Mouse (Mus musculus) neutrophil, adult 5-6 weeks (primary cell): ENCODE results near the gene Elmo1. TPM values are rescaled to one million over a fixed set of nuclear protein-coding genes. Genes with fewer than 3 reads are reported as not detected.

Source experiments
- ATAC-seq: fragments of 151-379, 151-347 bp; 2 replicates; pipeline ENCODE4 v1.8.0; 2017; ENCODE audit warnings: mild to moderate bottlenecking, moderate TSS enrichment; ENCODE audit not compliant: insufficient number of reproducible peaks, poor library complexity, low FRiP score, severe bottlenecking; ENCODE audit errors: extremely low read depth
- total RNA-seq: library from RNA; stranded (forward); fragments of 200-1000 nt; gene quantifications from 2 replicates; pipeline ENCODE4 v1.2.3, GENCODE M21; 2017

The Elmo1 gene
- total RNA-seq, 1 experiment from 2014 or later = 117 TPM

GRCm38 (mm10) chr13:20116868-20117510, 26.6 kb downstream of the Elmo1 start:
- ATAC-seq = no peak

GRCm38 (mm10) chr13:20117691-20118090, 27.3 kb downstream of the Elmo1 start:
- ATAC-seq = no peak

GRCm38 (mm10) chr13:20118909-20119308, 28.5 kb downstream of the Elmo1 start:
- ATAC-seq = no peak

GRCm38 (mm10) chr13:20120723-20121122, 30.3 kb downstream of the Elmo1 start:
- ATAC-seq = peak; percentile 91

- ATAC-seq = no peak
Observed at GRCm38 (mm10) chr13:20121385-20122043, 31.1 kb downstream of the Elmo1 start.

GRCm38 (mm10) chr13:20123975-20124374, 33.6 kb downstream of the Elmo1 start:
- ATAC-seq = no peak

- no peak for ATAC-seq
Observed at GRCm38 (mm10) chr13:20124965-20125364, 34.6 kb downstream of the Elmo1 start.

- ATAC-seq = no peak
Observed at GRCm38 (mm10) chr13:20125845-20126244, 35.4 kb downstream of the Elmo1 start.

GRCm38 (mm10) chr13:20127553-20127952, 37.2 kb downstream of the Elmo1 start:
- ATAC-seq = peak; percentile 81

GRCm38 (mm10) chr13:20128097-20128496, 37.7 kb downstream of the Elmo1 start:
- ATAC-seq = no peak

- no peak for ATAC-seq
Observed at GRCm38 (mm10) chr13:20130731-20131130, 40.3 kb downstream of the Elmo1 start.

GRCm38 (mm10) chr13:20131322-20131997, 41.1 kb downstream of the Elmo1 start:
- ATAC-seq = no peak

GRCm38 (mm10) chr13:20131998-20132371, 41.6 kb downstream of the Elmo1 start:
- ATAC-seq = no peak

- ATAC-seq = no peak
Observed at GRCm38 (mm10) chr13:20133602-20134394, 43.4 kb downstream of the Elmo1 start.

GRCm38 (mm10) chr13:20134395-20135225, 44.2 kb downstream of the Elmo1 start:
- ATAC-seq = no peak

GRCm38 (mm10) chr13:20136753-20137152, 46.4 kb downstream of the Elmo1 start:
- ATAC-seq = no peak

- ATAC-seq = no peak
Observed at GRCm38 (mm10) chr13:20138466-20138865, 48.1 kb downstream of the Elmo1 start.

- ATAC-seq = no peak
Observed at GRCm38 (mm10) chr13:20139060-20139459, 48.7 kb downstream of the Elmo1 start.
